Mouse (Mus musculus): ENCODE data around the gene Axdnd1. TPM values are rescaled to one million over a fixed set of nuclear protein-coding genes. Genes with fewer than 3 reads are reported as not detected.
A peak's percentile ranks its signal among the peaks of the same experiment; 100 is the strongest.
"Not testable (repeated sequence)": the region's sequence is repeated elsewhere in the genome, so short reads cannot be mapped to it uniquely, and the experiment has no call there.

Gene Axdnd1
- polyA plus RNA-seq, 1 experiment, result 0.19 TPM

GRCm38 (mm10) chr1:156323126-156323525 lies 97.8 kb downstream of the Axdnd1 start:
- no peak for DNase-seq (ENCODE audit: low read depth)
- TF ChIP-seq POLR2A (IDR thresholded peaks at IDR 0.05; ENCODE audit: borderline replicate concordance, extremely low read depth, insufficient read depth, insufficient read length, poor library complexity, severe bottlenecking) (no peak), CTCF (IDR thresholded peaks at IDR 0.05; ENCODE audit: borderline replicate concordance, extremely low read depth, insufficient read depth, insufficient read length) (no peak)

- no peak for DNase-seq (ENCODE audit: low read depth)
- TF ChIP-seq CTCF (IDR thresholded peaks at IDR 0.05; ENCODE audit: borderline replicate concordance, extremely low read depth, insufficient read depth, insufficient read length) (no peak), POLR2A (IDR thresholded peaks at IDR 0.05; ENCODE audit: borderline replicate concordance, extremely low read depth, insufficient read depth, insufficient read length, poor library complexity, severe bottlenecking) (no peak)
These were observed 110.3 kb downstream of the Axdnd1 start, which contains the start of gene Nphs2 for GRCm38 (mm10) chr1:156310630-156311029. Nphs2 (plus strand) TSS chr1:156310727.

DNA sequence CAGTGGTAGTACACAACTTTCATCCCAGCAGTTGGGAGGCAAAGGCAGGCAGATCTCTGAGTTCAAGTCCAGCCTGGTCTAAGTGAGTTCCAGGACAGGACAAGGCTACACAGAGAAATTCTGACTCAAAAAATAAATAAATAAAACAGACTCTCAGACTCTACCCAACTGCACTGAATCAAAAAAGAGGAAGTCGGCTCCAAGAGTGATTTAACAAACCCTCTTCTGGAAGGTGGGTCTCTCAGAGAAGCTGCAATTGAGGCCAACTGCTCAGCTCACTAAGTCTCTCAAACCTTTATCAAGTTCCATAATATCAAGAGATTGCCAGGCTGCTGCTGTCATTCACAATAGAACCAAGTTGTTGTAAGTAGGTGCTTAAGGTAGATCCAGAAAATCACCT lies 112.4 kb downstream of the Axdnd1 start:
- DNase-seq (ENCODE audit: low read depth), result no peak
- no peak for TF ChIP-seq POLR2A (IDR thresholded peaks at IDR 0.05; ENCODE audit: borderline replicate concordance, extremely low read depth, insufficient read depth, insufficient read length, poor library complexity, severe bottlenecking)
- no peak for TF ChIP-seq CTCF (IDR thresholded peaks at IDR 0.05; ENCODE audit: borderline replicate concordance, extremely low read depth, insufficient read depth, insufficient read length)

DNA sequence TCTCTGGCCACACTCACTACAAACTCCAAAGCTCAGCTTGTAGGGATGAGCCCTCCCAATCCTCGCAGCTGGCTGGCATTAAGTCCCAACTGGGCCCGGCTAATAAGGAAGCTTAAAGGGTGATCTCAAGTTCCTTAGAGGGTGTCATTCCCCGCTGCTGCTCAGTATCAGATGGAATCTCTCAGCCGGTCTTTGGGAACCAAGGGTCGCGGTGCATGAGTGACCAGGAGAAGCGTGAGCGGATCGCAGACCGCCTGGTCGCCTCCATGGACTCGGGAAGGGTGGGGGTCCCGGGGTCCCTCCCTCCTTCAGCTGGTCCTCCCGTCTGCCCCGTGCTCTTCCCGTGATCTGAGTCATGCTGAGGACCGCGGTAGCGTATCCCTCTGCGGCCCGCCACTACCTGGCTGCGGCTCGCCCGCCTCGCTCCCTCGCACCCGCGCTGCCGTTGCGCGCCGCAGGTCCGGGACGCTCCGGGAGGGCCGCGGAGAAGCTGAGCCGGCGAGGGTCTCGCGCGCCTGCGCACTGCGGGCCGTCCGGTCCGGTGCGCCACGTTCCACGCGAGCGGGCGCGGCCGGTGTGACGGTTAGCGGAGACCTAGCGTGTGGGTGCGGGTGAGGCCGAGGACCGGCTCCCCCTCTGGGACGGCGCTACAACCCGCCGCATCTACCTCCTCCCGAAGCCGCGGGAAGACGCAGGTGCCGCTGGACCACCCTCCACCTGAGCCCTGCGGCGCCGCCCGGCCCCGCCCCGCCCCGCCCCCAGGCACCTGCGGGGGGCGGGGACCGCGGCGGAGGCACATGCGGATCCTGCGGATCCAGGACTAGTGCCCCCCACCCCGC lies 117.8 kb downstream of the Axdnd1 start, which contains the start of gene Tdrd5:
Gene Tdrd5 (minus strand): TSS at position 754 of the 839 bp plus-strand sequence.
- no peak for TF ChIP-seq CTCF (IDR thresholded peaks at IDR 0.05; ENCODE audit: borderline replicate concordance, extremely low read depth, insufficient read depth, insufficient read length)
- TF ChIP-seq POLR2A (IDR thresholded peaks at IDR 0.05; ENCODE audit: borderline replicate concordance, extremely low read depth, insufficient read depth, insufficient read length, poor library complexity, severe bottlenecking), result no peak

DNA sequence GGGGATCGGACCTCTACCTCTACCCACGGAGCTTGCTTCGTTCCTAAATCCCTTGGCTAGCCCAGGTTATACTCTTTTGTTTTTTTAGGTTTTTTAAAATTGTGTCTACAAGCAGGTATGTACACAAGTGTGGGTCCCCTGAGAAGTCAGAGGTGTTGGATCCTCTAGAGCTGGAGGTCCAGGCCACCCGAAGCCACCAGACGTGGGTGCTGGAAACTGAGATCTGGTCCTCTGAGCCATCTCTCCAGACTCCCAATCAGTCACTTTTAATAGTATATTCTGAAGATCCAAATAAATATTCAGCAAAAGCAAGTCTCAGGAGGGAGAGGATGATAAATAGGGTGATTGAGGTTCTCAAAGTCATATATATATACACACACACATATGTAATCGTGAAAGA lies 130.9 kb downstream of the Axdnd1 start:
- TF ChIP-seq POLR2A (IDR thresholded peaks at IDR 0.05; ENCODE audit: borderline replicate concordance, extremely low read depth, insufficient read depth, insufficient read length, poor library complexity, severe bottlenecking), result no peak
- TF ChIP-seq CTCF (IDR thresholded peaks at IDR 0.05; ENCODE audit: borderline replicate concordance, extremely low read depth, insufficient read depth, insufficient read length), result no peak
- no peak for DNase-seq (ENCODE audit: low read depth)

More for the DNA sequence above, 117.8 kb downstream of the Axdnd1 start, which contains the start of gene Tdrd5:
- DNase-seq (ENCODE audit: low read depth), result peak; percentile 65

- DNase-seq (ENCODE audit: low read depth), result not testable (repeated sequence)
These were observed 131.8 kb downstream of the Axdnd1 start for GRCm38 (mm10) chr1:156289222-156289587.

DNA sequence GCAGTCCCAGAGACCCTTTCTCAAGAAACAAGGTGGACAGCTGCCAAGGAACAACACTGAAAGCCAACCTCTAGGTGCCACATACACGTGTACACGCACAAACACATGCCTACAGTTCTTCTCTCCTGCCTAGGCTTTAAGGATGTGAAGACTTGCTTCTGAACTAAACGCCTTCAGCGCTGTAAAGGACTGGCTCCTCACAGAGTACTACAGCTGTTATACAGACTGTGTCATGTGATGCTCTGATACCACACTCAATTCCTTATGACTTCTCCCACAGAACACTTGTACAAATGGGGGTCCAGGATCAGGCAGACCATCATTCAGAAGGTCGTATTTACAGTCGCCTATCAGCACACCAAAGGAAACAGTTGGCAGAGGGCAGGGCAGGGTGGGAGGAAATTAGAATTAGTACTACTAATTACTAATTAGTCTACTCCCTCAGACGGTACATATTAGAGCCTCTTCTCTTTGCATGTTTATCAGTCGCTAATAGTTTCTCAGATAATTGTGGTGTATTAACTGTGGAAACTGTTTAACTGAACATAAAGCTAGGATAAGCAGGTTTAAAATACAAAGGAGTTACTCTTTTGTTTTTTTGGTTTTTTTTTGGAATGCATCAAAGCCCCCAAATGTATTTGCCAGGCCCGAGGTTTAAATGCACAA lies 132.3 kb downstream of the Axdnd1 start:
- DNase-seq (ENCODE audit: low read depth), result peak; percentile 26

GRCm38 (mm10) chr1:156285541-156285896 lies 135.4 kb downstream of the Axdnd1 start:
- no peak for TF ChIP-seq CTCF (IDR thresholded peaks at IDR 0.05; ENCODE audit: borderline replicate concordance, extremely low read depth, insufficient read depth, insufficient read length)
- TF ChIP-seq POLR2A (IDR thresholded peaks at IDR 0.05; ENCODE audit: borderline replicate concordance, extremely low read depth, insufficient read depth, insufficient read length, poor library complexity, severe bottlenecking), result no peak
- no peak for DNase-seq (ENCODE audit: low read depth)

More for the DNA sequence above, 132.3 kb downstream of the Axdnd1 start:
- TF ChIP-seq POLR2A (IDR thresholded peaks at IDR 0.05; ENCODE audit: borderline replicate concordance, extremely low read depth, insufficient read depth, insufficient read length, poor library complexity, severe bottlenecking), result no peak
- TF ChIP-seq CTCF (IDR thresholded peaks at IDR 0.05; ENCODE audit: borderline replicate concordance, extremely low read depth, insufficient read depth, insufficient read length), result no peak

DNA sequence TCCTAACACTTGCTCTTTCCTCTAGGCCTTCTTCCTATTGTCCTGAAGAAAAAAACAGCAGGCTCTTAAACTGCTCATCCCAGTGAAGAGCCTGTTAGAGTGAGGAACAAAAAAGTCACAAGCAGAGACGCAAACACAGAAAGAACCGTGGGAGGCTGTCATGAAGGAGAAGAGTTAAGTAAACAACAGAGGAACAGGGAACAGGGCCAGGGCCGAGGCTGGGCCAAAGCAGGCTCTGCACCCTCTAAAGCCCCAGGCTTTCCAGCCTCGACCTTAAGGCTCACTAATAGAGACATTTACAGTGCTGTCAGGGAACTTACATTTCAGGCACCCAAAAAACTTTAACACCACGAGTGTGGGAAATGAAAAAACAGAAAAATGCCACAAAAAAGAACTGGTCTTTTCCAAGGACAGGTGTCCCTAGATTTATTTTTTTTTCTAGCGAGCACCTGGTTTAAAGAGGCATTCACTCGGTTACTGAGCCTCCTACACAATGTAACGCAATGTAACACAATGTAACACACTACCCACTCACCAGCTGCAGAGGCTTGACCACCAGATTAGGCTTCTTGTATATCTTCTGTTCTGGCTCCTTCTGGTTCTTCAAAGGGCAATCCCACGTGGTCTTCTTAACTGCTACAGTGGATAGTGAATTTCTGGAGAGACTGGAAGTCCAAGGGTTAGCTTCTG lies 136.0 kb downstream of the Axdnd1 start:
- DNase-seq (ENCODE audit: low read depth), result no peak
- TF ChIP-seq CTCF (IDR thresholded peaks at IDR 0.05; ENCODE audit: borderline replicate concordance, extremely low read depth, insufficient read depth, insufficient read length) (no peak), POLR2A (IDR thresholded peaks at IDR 0.05; ENCODE audit: borderline replicate concordance, extremely low read depth, insufficient read depth, insufficient read length, poor library complexity, severe bottlenecking) (no peak)

DNA sequence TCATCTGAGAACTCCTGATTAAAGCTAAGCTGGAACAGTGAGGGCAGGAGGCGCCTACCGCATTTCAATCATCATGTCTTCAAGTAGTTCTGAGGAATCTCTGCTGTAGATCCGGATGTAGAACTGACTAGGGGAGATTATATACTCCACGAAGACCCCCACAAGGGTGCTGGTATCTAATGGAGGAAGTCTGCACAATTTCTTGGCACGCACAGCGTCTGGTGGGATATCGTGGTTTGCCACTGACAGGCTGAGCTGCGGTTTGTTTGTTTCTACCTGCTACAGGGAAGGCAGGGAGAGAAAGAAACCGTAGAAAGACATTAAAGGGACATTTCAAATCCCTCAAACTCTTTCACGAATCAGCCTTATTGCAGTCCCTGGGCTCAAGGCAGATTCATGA lies 136.8 kb downstream of the Axdnd1 start:
- TF ChIP-seq CTCF (IDR thresholded peaks at IDR 0.05; ENCODE audit: borderline replicate concordance, extremely low read depth, insufficient read depth, insufficient read length) (no peak), POLR2A (IDR thresholded peaks at IDR 0.05; ENCODE audit: borderline replicate concordance, extremely low read depth, insufficient read depth, insufficient read length, poor library complexity, severe bottlenecking) (no peak)

GRCm38 (mm10) chr1:156280131-156280530 lies 140.8 kb downstream of the Axdnd1 start:
- DNase-seq (ENCODE audit: low read depth), result no peak
- no peak for TF ChIP-seq CTCF (IDR thresholded peaks at IDR 0.05; ENCODE audit: borderline replicate concordance, extremely low read depth, insufficient read depth, insufficient read length)
- no peak for TF ChIP-seq POLR2A (IDR thresholded peaks at IDR 0.05; ENCODE audit: borderline replicate concordance, extremely low read depth, insufficient read depth, insufficient read length, poor library complexity, severe bottlenecking)

More for the DNA sequence above, 136.8 kb downstream of the Axdnd1 start:
- DNase-seq (ENCODE audit: low read depth), result no peak
